Mouse (Mus musculus) limb, embryonic 14.5 days (tissue): ENCODE measurements around the gene Stra8. TPM values are rescaled to one million over a fixed set of nuclear protein-coding genes. Genes with fewer than 3 reads are reported as not detected.

Source experiments
- ATAC-seq: fragments of 200-750 bp; cut with Nextera tagmentation; 2 replicates; pipeline ENCODE4 v1.8.0; 2017; ENCODE audit warnings: low read depth, moderate number of reproducible peaks, moderate TSS enrichment; ENCODE audit not compliant: low FRiP score
- DNase-seq: peaks from one replicate; pipeline ENCODE4 v3.0.0-alpha.2; 2015; ENCODE audit warnings: low spot score
- H3K27ac ChIP-seq: fragments of 300-500 bp; sonication (generic); replicated peaks from 2 replicates; pipeline ENCODE4 v1.5.1; 2014; ENCODE audit warnings: low read depth, mild to moderate bottlenecking, low read length, moderate library complexity, mixed read lengths
- H3K27me3 ChIP-seq: fragments of 300-500 bp; sonication (generic); 2 replicates; pipeline ENCODE4 v1.6.1; 2014; ENCODE audit warnings: low read length, mixed read lengths; ENCODE audit not compliant: control insufficient read depth, insufficient read depth
- H3K36me3 ChIP-seq: fragments of 300-500 bp; sonication (generic); 2 replicates; pipeline ENCODE4 v1.6.1; 2014; ENCODE audit warnings: mild to moderate bottlenecking, low read length, moderate library complexity, mixed read lengths; ENCODE audit not compliant: control insufficient read depth, insufficient read depth
- H3K4me1 ChIP-seq: fragments of 300-500 bp; sonication (generic); 2 replicates; pipeline ENCODE4 v1.6.1; 2014; ENCODE audit warnings: antibody characterized with exemption, low read length, mixed read lengths; ENCODE audit not compliant: control insufficient read depth, insufficient read depth
- H3K4me2 ChIP-seq: fragments of 300-500 bp; sonication (generic); replicated peaks from 2 replicates; pipeline ENCODE4 v1.6.1; 2014; ENCODE audit warnings: low read depth, mild to moderate bottlenecking, low read length, moderate library complexity; ENCODE audit not compliant: severe bottlenecking
- H3K4me3 ChIP-seq: fragments of 300-500 bp; sonication (generic); replicated peaks from 2 replicates; pipeline ENCODE4 v1.5.1; 2014; ENCODE audit warnings: low read length
- H3K9ac ChIP-seq: fragments of 300-500 bp; sonication (generic); 2 replicates; pipeline ENCODE4 v1.6.1; 2014; ENCODE audit warnings: mild to moderate bottlenecking, low read depth, low read length, moderate library complexity; ENCODE audit not compliant: severe bottlenecking
- H3K9me3 ChIP-seq: fragments of 300-500 bp; sonication (generic); 2 replicates; pipeline ENCODE4 v1.6.1; 2016; ENCODE audit warnings: low read length; ENCODE audit not compliant: control insufficient read depth
- POLR2A ChIP-seq: fragments of 200-500 bp; IDR thresholded peaks from 2 replicates; pipeline ENCODE4 v1.8.0; 2012; ENCODE audit warnings: inconsistent platforms, mild to moderate bottlenecking, moderate library complexity, borderline replicate concordance; ENCODE audit not compliant: insufficient read depth, insufficient read length; ENCODE audit errors: extremely low read depth
- WGBS: fragments of 180-500 bp; shearing (Covaris S2); extraction: QIAGEN DNeasy Blood & Tissue Kit; methylation state at CpG from one replicate; pipeline ENCODE4 v1.1.7; 2014; 5-methylcytosine and 5-hydroxymethylcytosine counted together
- polyA plus RNA-seq, 2 experiments: library from polyadenylated mRNA; depleted of rRNA in 1 of 2; stranded (reverse) in 1 of 2; unstranded in 1 of 2; fragments of >200 nt; fragmentation: Nextera tagmentation in 1 of 2; extraction: Ambion mirVana in 1 of 2; gene quantifications; 2 replicates each; pipeline versions ENCODE4 v1.2.1 to v1.2.3; 2012 to 2014

Stra8 gene
- polyA plus RNA-seq, 2 experiments: 0.05 TPM; not detected in 1

DNA sequence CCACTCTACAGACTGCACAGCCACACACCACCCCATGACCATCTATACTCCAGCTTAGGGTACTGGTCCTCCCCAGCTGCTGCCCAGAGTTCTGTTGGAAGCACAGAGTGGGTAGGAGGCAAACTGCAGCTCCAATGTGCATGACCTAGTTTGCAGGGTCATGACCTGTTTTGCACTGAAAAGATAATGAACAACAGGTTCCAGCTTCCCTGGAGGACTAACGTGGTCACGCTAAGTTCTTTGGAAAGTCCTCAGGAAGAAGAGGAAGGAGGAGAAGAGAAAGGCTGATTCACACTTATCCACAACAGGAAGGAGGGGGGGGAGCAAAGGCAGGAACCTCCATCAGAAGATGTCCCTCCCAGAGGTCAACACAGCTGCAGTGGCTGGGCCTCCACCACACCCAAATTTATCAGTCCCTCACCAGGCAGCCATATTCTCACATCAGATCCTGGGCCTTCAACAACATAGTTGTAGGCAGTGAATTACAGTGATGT, 12.8 kb upstream of the Stra8 start:
- no peak overlapping the region for H3K9ac ChIP-seq
- peaks cover 52% of the 10 kb centered on the region for H3K36me3 ChIP-seq
- whole genome bisulfite sequencing: 69% methylated on average over 2 of the region's 2 CpGs
- DNase-seq (no peak), ATAC-seq (no peak)
- no peaks in the 10 kb centered on the region for H3K9me3 ChIP-seq
- H3K4me3 ChIP-seq: no peak overlapping the region
- no peak overlapping the region for H3K4me2 ChIP-seq
- H3K27ac ChIP-seq: no peak overlapping the region
- no peak for TF ChIP-seq POLR2A
- peaks cover 5% of the 10 kb centered on the region for H3K4me1 ChIP-seq
- H3K27me3 ChIP-seq: no peaks in the 10 kb centered on the region

DNA sequence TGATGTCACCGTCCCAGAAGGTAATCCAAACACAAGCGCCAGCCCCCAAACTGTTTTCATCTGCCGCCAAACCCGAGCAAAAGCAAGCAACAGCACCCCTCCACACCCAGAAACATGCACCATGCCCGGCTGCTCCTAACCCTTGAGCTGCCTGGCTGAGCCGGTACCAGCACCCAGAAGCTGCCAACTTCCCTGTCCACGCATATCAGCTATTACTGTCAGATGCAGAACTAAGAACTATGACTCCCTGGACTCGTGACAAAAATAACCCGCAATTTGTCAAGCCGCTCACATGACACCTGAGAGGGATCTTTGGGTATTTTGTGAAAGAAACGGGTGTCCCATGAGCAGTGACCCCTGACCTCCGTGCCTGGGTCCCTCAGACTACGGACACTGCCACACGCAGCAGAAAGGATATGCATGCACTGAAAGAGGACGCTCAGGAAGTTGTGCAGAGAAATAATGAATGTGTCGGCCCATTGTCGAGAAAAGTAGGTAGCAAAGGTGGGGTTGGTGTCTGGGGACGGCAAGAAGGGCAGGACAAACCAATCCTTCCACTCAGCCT, 12.2 kb upstream of the Stra8 start:
- Histone ChIP-seq H3K4me3 (no peak overlapping the region), H3K9me3 (no peaks in the 10 kb centered on the region), H3K9ac (no peak overlapping the region), H3K36me3 (peaks cover 47% of the 10 kb centered on the region), H3K27me3 (no peaks in the 10 kb centered on the region), H3K27ac (no peak overlapping the region), H3K4me1 (peaks cover 5% of the 10 kb centered on the region), H3K4me2 (no peak overlapping the region)
- no peak for TF ChIP-seq POLR2A
- no peak for DNase-seq
- no peak for ATAC-seq
- WGBS: 87% methylated on average over 18 of the region's 18 CpGs

DNA sequence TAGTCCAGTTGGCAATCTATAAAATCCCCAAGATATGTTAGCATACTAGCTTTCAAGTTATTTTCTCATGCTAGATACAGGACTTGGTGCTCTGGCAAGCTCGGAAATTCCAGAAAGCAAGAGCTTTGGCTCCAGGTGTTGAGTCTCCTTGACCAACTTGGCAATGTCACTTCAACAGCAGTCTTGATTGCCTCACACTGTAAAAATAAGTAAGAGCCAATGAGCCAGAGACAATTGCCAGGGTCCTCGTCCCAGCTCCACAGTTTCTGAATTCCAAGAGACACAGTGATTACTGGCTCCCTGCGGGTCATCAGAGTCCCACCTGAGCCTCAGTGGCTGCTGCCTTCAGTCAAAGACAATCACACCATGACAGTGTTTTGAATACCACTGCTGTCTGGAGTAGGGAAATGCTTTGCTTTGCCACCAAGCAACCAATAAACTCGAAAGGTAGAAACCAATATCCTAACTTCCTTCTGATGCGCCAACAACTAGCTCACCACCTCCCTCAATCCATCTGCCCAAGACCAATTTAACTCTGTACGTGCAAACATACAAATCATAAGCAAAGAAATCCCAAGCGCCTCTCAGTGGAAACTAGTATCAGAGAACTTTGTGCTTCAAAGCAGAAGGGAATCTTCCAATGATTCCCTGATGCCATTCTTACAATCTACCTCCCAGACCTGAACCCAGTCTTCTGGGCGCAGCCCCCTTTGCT, 10.2 kb upstream of the Stra8 start:
- ATAC-seq (no peak), DNase-seq (no peak)
- peak overlapping the region; percentile 67 for H3K4me2 ChIP-seq
- TF ChIP-seq POLR2A: no peak
- no peaks in the 10 kb centered on the region for H3K27me3 ChIP-seq
- no peaks in the 10 kb centered on the region for H3K9me3 ChIP-seq
- peaks cover 32% of the 10 kb centered on the region for H3K36me3 ChIP-seq
- H3K9ac ChIP-seq: peak overlapping the region; percentile 66
- peaks cover 5% of the 10 kb centered on the region for H3K4me1 ChIP-seq
- peak overlapping the region; percentile 74 for H3K4me3 ChIP-seq
- 46% methylated on average over 8 of the region's 8 CpGs for whole genome bisulfite sequencing
- no peak overlapping the region for H3K27ac ChIP-seq

DNA sequence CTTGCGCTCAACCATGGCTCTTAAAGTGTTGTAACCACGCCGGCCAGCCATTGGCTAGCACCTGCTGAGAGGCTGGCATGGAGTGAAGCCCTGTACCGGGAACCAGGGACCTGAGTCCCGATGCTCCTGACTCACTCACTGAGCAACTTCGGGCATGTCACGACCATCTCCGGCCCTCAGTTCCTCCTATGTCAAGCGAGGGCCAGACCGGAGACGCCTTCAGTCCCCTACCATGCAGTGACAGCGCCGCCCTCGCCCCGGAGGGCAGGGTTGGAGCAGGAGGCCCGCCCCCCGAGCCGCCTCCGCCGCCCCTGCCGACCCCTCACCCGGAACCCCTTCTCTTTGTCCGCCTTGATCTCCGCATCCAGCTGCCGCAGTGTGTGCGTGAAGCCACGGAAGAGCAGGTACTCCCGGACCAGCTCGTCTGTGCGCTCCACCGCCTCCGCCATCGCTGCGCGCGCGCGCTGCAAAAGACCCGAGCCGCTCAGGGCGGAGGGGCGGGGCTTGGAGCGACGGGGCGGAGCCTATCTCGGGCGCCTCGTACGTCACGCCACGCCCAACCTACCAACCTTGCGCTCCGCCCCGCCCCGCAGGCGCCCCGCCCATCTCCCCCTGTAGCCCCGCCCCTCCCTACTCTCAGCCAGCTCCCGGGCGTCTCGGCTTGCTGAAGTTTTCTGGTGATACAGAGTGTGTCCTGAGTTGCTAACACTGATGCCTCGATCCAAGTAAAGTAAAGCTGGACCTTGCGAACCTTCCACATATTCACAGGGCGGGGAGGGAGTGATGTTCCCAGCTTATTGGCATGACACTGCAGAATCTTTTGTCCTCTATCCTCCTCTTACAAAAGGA, 9.4 kb upstream of the Stra8 start, which contains the start of gene Wdr91:
Gene Wdr91, minus strand, starts transcription at position 506 of the 849 bp plus-strand sequence.
- H3K36me3 ChIP-seq: peaks cover 24% of the 10 kb centered on the region
- peak; percentile 95 for ATAC-seq
- H3K4me1 ChIP-seq: peaks cover 5% of the 10 kb centered on the region
- peak within 1 kb of the TSS; percentile 67 for H3K4me2 ChIP-seq
- peak within 1 kb of the TSS; percentile 66 for H3K9ac ChIP-seq
- peak; percentile 79; the same call in 1 of the 2 replicates for TF ChIP-seq POLR2A
- WGBS: 1% methylated on average over 51 of the region's 64 CpGs
- H3K27ac ChIP-seq: peak within 1 kb of the TSS; percentile 73
- no peaks in the 10 kb centered on the region for H3K27me3 ChIP-seq
- no peaks in the 10 kb centered on the region for H3K9me3 ChIP-seq
- H3K4me3 ChIP-seq: peak within 1 kb of the TSS; percentile 74
- DNase-seq: peak; percentile 94

DNA sequence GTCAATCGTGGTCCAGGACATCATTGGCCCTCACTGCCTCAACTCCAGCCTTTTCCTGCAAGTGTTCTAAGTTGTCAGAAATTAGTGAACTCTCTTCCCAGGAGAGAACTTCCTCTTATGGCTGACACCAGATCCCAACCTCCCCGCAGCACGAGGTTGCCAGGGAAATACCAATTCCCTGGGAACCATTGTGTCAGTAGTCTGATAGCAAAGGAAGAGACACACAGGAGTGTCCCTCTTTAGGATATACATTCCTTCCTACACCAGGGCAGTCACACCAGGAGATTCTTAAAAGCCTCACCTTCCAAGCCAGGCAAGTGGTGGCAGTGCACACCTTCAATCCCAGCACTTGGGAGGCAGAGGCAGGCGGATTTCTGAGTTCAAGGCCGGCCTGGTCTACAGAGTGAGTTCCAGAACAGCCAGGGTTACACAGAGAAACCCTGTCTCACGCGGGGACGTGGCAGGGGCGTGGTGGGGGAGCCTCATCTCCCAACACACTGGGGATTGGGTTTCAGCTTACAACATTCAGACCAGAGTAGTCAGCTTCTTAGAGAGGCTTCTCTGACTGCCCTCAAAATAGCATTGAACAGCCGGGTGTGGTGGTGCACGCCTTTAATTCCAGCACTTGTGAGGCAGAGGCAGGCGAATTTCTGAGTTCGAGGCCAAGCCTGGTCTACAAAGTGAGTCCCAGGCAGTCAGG, 6.5 kb upstream of the Stra8 start:
- H3K4me2 ChIP-seq: no peak overlapping the region

More for the DNA sequence above, 6.5 kb upstream of the Stra8 start:
- H3K9ac ChIP-seq: no peak overlapping the region
- TF ChIP-seq POLR2A: no peak
- H3K4me3 ChIP-seq: no peak overlapping the region
- 88% methylated on average over 13 of the region's 13 CpGs for WGBS
- ATAC-seq: no peak
- H3K27me3 ChIP-seq: no peaks in the 10 kb centered on the region
- no peak overlapping the region for H3K27ac ChIP-seq
- H3K36me3 ChIP-seq: 0 out of 2 replicates have a peak, but pooled peaks cover 4% of the 10 kb centered on the region
- H3K4me1 ChIP-seq: peaks cover 5% of the 10 kb centered on the region
- H3K9me3 ChIP-seq: no peaks in the 10 kb centered on the region
- DNase-seq: no peak
